Mouse (Mus musculus): Measurements from ENCODE around the gene Yars. TPM values are rescaled to one million over a fixed set of nuclear protein-coding genes. Genes with fewer than 3 reads are reported as not detected.

The Yars gene
- total RNA-seq, 2 experiments from 2014 or later, result 89.6 to 93.2 TPM

- DNase-seq (ENCODE audit: low spot score in 2 of 2), result no peak
- intact Hi-C loops (cut with DNase I), result no loop called here
These were observed 57.1 kb downstream of the Yars start for GRCm38 (mm10) chr4:129246360-129247301.

DNA sequence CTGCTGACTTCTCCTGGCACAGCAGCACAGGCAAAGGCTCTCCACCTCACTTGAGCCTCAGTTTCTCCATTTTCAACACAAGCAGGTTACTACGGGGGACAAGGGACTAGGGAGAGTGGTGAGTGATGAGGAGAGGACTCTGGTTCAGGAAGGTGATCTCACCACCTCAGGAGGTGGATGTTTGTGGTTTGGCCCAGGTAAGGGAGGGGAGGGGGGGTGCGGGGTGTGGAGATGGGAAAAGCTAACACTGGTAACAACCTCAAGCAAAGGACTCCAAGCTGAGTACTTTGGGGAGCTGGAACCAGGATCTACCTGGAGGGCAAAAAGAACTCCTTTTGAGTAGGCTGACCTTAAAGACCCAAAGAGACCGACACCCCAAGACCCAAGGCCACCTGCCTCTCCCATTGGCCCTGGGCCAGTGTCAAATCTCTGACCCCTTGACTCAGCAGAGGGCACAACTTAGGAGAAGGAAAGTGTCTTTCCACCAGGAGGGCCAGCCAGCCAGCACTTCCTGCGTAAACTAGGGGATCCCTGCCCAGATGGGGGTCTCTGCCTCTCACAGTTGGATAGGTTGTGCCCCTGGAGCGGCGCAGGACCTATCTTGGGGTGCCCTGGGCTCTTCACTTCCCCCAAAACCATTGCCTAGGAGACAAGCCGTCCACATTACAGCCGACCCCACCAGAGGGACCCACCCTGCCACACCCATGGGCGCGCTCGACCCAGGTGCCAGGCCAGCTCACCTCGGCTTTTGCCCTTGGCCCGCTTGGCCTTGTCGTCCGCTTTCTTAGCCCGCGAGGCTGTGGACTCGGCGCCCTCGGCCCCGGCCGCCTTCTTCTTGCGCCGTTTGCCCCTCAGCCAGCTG is 58.1 kb downstream of the Yars start:
- no peak for DNase-seq (ENCODE audit: low spot score in 2 of 2)

DNA sequence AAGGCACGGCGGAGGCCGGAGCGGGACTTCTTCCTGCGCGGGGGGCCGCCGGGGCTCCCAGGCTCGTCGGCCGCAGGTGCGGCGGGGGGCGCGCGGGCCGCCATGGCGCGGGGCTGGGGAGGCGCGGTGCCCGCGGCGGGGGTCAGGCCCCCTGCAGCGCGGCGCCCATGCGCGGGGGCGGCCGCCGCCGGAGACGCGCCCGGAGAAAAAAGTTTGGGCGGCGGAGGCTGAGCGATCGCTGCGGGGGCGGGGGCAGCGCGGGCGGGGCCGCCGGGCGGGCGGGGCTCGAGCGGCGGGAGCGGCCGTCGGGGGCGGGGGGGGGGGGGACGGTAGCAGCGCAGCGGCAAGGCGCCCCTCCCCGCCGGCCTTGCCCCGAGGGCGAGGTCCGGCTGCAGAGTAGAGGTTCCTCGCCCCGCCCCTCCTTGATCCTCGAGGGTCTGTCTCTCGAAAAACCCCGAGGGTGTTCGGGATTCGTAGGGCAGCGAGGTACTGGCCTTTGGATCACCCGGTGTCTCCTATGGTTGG is 58.7 kb downstream of the Yars start:
- no peak for DNase-seq (ENCODE audit: low spot score in 2 of 2)
- intact Hi-C loops (cut with DNase I), result no loop called here

More for the DNA sequence above, 58.1 kb downstream of the Yars start:
- intact Hi-C loops (cut with DNase I), result no loop called here

DNA sequence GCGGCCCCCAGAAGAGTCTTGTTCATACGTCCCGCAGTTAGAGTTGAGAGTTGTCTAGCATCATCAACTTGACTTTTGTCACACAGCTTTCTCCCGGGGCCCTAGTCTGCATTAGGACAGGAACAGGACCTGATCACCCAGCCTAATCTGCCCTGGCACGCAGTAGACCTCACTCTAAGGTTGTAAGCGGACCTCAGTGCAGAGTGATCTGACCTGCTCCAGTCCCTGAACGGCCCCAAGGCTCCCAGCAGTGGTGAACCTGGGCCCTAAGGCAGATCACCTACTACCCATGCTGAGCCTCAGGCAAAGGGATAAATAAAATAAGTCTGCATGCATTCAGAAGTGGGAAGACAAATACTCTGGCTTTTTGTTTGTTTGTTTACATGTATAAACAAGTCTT is 59.7 kb downstream of the Yars start:
- no peak for DNase-seq (ENCODE audit: low spot score in 2 of 2)
- intact Hi-C loops (cut with DNase I), result no loop called here

- intact Hi-C loops (cut with DNase I), result no loop called here
- DNase-seq (ENCODE audit: low spot score in 2 of 2), result no peak
These were observed 61.4 kb downstream of the Yars start for GRCm38 (mm10) chr4:129250759-129251481.

DNA sequence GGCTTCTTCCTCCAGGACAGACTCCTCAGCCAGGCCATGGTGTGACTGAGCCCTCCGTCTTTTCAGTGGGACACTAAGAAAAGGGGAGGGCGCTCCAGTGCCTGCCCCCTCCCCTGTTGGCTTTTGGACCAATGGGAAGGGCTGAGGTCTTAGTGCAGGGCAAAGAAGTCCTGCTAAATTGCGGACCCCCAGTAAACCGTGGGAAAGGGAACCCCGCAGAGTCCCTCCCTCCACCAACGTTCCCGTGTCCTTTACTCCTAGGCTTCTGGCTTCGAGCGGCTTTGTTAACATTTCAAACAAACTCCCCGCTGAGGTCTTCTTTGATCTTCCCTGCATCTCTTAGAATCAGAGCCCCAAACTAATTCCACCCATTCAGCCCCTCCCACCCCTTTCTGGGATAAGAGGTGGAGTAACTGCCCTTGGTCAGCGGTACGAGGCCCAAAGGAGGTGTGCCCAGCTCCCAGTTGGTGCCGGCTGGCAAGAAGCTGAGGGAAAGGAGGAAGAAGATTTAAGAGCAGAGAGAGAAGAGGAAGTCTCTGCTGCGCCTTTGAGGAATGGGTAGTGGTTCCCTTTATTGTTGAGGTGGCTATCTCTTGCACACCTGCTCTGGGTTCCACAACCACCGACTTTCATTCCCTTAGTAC is 62.0 kb downstream of the Yars start:
- DNase-seq (ENCODE audit: low spot score in 2 of 2), result no peak
- intact Hi-C loops (cut with DNase I), result no loop called here

- DNase-seq (ENCODE audit: low spot score in 2 of 2), result no peak
- intact Hi-C loops (cut with DNase I), result no loop called here
These were observed 62.9 kb downstream of the Yars start for GRCm38 (mm10) chr4:129252492-129252891.

DNA sequence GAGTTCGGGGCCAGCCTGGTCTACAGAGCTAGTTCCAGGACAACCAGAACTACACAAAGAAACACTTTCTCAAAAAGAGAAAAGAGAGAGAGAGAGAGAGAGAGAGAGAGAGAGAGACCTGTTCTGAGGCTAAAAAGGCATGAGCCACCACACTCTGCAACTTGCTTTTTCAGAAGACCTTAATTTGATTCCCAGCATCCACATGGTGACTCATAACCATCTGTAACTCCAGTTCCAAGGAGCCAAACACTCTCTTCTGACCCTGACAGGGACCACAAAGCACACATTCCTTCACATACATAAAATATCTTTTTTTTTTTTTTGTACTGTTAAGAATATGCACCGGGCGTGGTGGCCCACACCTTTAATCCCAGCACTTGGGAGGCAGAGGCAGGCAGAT is 65.0 kb downstream of the Yars start:
- no peak for DNase-seq (ENCODE audit: low spot score in 2 of 2)
- intact Hi-C loops (cut with DNase I), result no loop called here

GRCm38 (mm10) chr4:129256450-129257380 is 67.2 kb downstream of the Yars start:
- no peak for DNase-seq (ENCODE audit: low spot score in 2 of 2)
- intact Hi-C loops (cut with DNase I), result no loop called here

DNA sequence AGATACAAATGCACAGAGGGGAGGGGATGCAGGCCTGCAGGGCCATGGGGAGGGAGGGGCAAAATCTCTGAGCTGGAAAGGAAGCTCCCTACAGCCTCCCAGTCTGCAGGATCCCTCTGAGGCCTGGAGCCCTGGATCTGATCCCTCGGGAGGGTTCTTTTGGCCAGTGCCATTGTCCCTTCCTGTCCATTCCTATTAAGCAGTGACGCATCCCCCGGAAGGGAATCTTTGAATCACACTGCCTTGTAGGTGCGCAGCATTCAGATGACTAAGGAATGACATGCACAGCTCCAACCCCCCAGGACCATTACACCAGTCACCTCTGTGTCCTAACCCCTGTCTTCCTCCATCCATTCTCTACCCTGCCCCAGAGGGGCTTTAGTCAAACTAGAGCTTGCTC is 69.5 kb downstream of the Yars start:
- intact Hi-C loops (cut with DNase I), result no loop called here
- no peak for DNase-seq (ENCODE audit: low spot score in 2 of 2)

- DNase-seq (ENCODE audit: low spot score in 2 of 2), result no peak
- intact Hi-C loops (cut with DNase I), result no loop called here
These were observed 71.1 kb downstream of the Yars start for GRCm38 (mm10) chr4:129260678-129261077.

DNA sequence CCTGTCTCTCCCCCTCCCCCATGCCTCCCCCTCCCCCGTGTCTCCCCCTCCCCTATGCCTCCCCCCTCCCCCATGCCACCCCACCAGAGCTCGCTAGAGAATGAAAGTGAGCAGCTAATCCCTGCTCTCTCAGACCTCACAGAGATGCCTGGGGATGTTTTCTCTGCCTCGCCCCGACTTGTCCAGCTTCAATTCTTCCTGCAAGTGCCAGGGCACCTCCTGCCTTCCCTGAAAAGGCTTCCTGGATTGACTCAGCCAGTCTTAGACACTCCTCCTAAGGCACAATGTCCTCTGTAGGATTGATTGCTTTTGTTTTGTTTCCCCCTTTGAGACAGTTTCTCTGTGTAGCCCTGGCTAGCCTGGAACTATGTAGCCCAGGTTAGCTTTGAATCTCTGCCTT is 71.6 kb downstream of the Yars start, which contains the start of gene C77080:
Gene C77080 (minus strand): TSS at position 209 of the 400 bp plus-strand sequence.
- intact Hi-C loops (cut with DNase I), result no loop called here
- no peak for DNase-seq (ENCODE audit: low spot score in 2 of 2)

GRCm38 (mm10) chr4:129263225-129264021 is 73.9 kb downstream of the Yars start:
- intact Hi-C loops (cut with DNase I), result no loop called here

DNA sequence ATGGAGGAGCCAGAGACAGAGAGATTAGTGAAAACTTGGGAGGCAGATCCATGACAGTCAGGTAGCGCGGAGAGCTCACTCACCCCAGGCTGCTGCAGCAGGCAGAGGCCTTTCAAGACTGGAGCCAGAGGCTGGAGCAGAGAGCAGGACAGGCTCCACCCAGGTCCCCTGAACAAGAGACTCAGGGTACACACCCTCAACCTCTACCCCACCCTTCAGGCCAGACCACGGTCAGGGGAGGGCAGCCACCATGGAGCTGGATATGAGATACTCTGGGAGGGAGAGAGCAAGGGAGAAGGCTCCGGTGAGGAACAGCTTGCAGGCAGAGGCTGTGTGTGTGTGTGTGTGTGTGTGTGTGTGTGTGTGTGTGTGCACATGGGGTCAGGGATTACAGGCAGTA is 76.6 kb downstream of the Yars start:
- intact Hi-C loops (cut with DNase I), result no loop called here
- DNase-seq (ENCODE audit: low spot score in 2 of 2), result no peak

More at GRCm38 (mm10) chr4:129263225-129264021, 73.9 kb downstream of the Yars start:
- DNase-seq (ENCODE audit: low spot score in 2 of 2), result peak; percentile 67 to 71

- intact Hi-C loops (cut with DNase I), result no loop called here
- no peak for DNase-seq (ENCODE audit: low spot score in 2 of 2)
These were observed 77.3 kb downstream of the Yars start for GRCm38 (mm10) chr4:129266821-129267220.

GRCm38 (mm10) chr4:129268698-129269097 is 79.1 kb downstream of the Yars start:
- intact Hi-C loops (cut with DNase I), result no loop called here
- no peak for DNase-seq (ENCODE audit: low spot score in 2 of 2)

Measured in left cerebral cortex, postnatal 36 days (tissue).